Mouse (Mus musculus): ENCODE results near the gene Isg15. TPM values are rescaled to one million over a fixed set of nuclear protein-coding genes. Genes with fewer than 3 reads are reported as not detected.

Gene Isg15
- total and polyA plus RNA-seq, 3 experiments = 3.2 to 6.9 (median 4.5) TPM

DNA sequence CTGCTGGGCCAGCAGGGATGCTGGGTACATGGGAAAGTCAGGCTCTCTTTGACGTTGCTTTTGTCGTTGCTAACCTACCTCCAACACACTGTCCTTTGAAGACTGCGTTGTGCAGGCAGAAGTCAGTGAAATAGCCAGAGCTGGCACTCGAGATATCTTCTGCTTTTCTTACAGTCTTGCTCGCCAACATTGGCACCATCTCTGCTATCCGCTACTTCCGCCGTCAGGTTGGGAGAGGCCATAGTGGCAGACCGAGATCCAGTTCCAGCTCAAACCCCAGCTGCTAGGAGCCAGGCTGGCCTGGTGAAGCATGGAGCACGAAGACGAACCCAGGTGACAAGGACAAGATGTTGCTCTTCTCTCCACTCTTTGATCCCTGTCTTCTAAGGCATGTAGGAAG lies 19.3 kb upstream of the Isg15 start:
- 60% methylated on average over 11 of the region's 11 CpGs for WGBS
- H3K27ac ChIP-seq = no peak overlapping the region
- H3K9ac ChIP-seq (ENCODE audit: low read depth, low read length) = peak overlapping the region; percentile 9; the same call in 1 of the 2 replicates
- H3K4me3 ChIP-seq = peak overlapping the region; percentile 51
- H3K4me1 ChIP-seq (ENCODE audit: control insufficient read depth, insufficient read depth, low read length) = no peaks in the 10 kb centered on the region
- TF ChIP-seq EP300 (IDR thresholded peaks at IDR 0.05; ENCODE audit: insufficient read depth, low read depth, low read length) (no peak), CTCF (IDR thresholded peaks at IDR 0.05) (no peak), POLR2A (IDR thresholded peaks at IDR 0.05; ENCODE audit: insufficient read depth, low read depth, low read length) (no peak)
- H3K36me3 ChIP-seq (ENCODE audit: control insufficient read depth, insufficient read depth, low read length) = 0 out of 2 replicates have a peak, but pooled peaks cover 2% of the 10 kb centered on the region
- no peaks in the 10 kb centered on the region for H3K79me2 ChIP-seq (replicated peaks; ENCODE audit: control insufficient read depth, insufficient read depth, low read length)
- no peaks in the 10 kb centered on the region for H3K27me3 ChIP-seq (ENCODE audit: control insufficient read depth, insufficient read depth, low read length)
- no peak for DNase-seq
- intact Hi-C loops (cut with DNase I) = loop anchor here (1.0 to 5.0 kb wide), 2 partner anchors 12 to 48 kb away; no protein-coding TSS in a partner anchor

- 0 out of 2 replicates have a peak, but pooled peaks have one; percentile 21 for TF ChIP-seq POLR2A (IDR thresholded peaks at IDR 0.05; ENCODE audit: insufficient read depth, low read depth, low read length)
- TF ChIP-seq EP300 (IDR thresholded peaks at IDR 0.05; ENCODE audit: insufficient read depth, low read depth, low read length) = no peak
- peak overlapping the region; percentile 93 for H3K27ac ChIP-seq
- WGBS = 57% methylated on average over 16 of the region's 16 CpGs
- peak; percentile 38 to 57 for DNase-seq
- H3K9ac ChIP-seq (ENCODE audit: low read depth, low read length) = peak overlapping the region; percentile 55
- 0 out of 2 replicates have a peak, but pooled peaks cover 2% of the 10 kb centered on the region for H3K36me3 ChIP-seq (ENCODE audit: control insufficient read depth, insufficient read depth, low read length)
- intact Hi-C loops (cut with DNase I) = loop anchor here (5.0 kb wide), 1 partner anchor 46 kb away; no protein-coding TSS in a partner anchor
- no peaks in the 10 kb centered on the region for H3K79me2 ChIP-seq (replicated peaks; ENCODE audit: control insufficient read depth, insufficient read depth, low read length)
- H3K27me3 ChIP-seq (ENCODE audit: control insufficient read depth, insufficient read depth, low read length) = no peaks in the 10 kb centered on the region
- H3K4me3 ChIP-seq = peak overlapping the region; percentile 51
- no peaks in the 10 kb centered on the region for H3K4me1 ChIP-seq (ENCODE audit: control insufficient read depth, insufficient read depth, low read length)
Observed at GRCm38 (mm10) chr4:156217838-156218237, 17.2 kb upstream of the Isg15 start.

DNA sequence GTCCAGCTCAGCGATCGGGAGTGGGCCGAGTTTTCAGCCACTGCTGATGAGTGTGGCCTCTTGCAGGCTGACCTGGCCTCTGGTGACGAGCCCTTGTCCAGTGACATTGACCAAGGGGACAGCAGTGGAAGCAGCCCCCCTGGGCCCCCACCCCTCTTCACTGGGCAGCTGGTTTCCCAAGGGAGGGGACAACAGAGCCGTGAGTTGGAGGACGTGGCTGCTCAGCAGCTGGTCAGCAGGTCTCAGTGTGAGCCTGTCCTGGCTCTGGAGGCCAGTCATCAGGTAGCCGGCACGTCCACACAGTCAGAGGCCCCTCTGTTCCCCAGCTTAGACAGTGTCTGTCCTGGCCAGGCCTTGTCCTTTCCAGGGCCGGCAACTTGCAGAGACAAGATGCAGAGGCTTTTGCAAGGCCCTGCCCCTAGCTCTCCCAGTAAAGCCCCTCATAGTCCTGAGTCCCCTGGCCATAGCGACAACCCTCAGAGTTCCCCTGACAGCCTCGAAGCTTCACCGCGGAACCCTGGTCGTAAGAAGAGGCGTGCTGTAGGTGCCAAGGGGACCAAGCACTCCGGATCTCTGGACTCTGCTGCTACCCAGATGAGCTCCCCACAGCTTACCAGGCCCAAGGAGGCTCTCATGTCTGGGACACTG lies 16.5 kb upstream of the Isg15 start:
- H3K9ac ChIP-seq (ENCODE audit: low read depth, low read length) = peak overlapping the region; percentile 57
- H3K27ac ChIP-seq = peak overlapping the region; percentile 93
- intact Hi-C loops (cut with DNase I) = loop anchor here (5.0 kb wide), 1 partner anchor 45 kb away; no protein-coding TSS in a partner anchor
- H3K4me3 ChIP-seq = peak overlapping the region; percentile 51
- DNase-seq = peak; percentile 48 to 61
- no peaks in the 10 kb centered on the region for H3K27me3 ChIP-seq (ENCODE audit: control insufficient read depth, insufficient read depth, low read length)
- 55% methylated on average over 16 of the region's 16 CpGs for WGBS
- 0 out of 2 replicates have a peak, but pooled peaks cover 2% of the 10 kb centered on the region for H3K36me3 ChIP-seq (ENCODE audit: control insufficient read depth, insufficient read depth, low read length)
- TF ChIP-seq EP300 (IDR thresholded peaks at IDR 0.05; ENCODE audit: insufficient read depth, low read depth, low read length) (0 out of 2 replicates have a peak, but pooled peaks have one; percentile 14), POLR2A (IDR thresholded peaks at IDR 0.05; ENCODE audit: insufficient read depth, low read depth, low read length) (peak; percentile 69; the same call in 1 of the 2 replicates), CTCF (IDR thresholded peaks at IDR 0.05) (no peak)
- H3K4me1 ChIP-seq (ENCODE audit: control insufficient read depth, insufficient read depth, low read length) = no peaks in the 10 kb centered on the region
- no peaks in the 10 kb centered on the region for H3K79me2 ChIP-seq (replicated peaks; ENCODE audit: control insufficient read depth, insufficient read depth, low read length)

- TF ChIP-seq CTCF (IDR thresholded peaks at IDR 0.05) (no peak), POLR2A (IDR thresholded peaks at IDR 0.05; ENCODE audit: insufficient read depth, low read depth, low read length) (no peak)
- Histone ChIP-seq H3K4me1 (ENCODE audit: control insufficient read depth, insufficient read depth, low read length) (no peaks in the 10 kb centered on the region), H3K79me2 (replicated peaks; ENCODE audit: control insufficient read depth, insufficient read depth, low read length) (no peaks in the 10 kb centered on the region), H3K4me3 (peak overlapping the region; percentile 51), H3K36me3 (ENCODE audit: control insufficient read depth, insufficient read depth, low read length) (0 out of 2 replicates have a peak, but pooled peaks cover 2% of the 10 kb centered on the region), H3K27me3 (ENCODE audit: control insufficient read depth, insufficient read depth, low read length) (no peaks in the 10 kb centered on the region), H3K27ac (peak overlapping the region; percentile 93), H3K9ac (ENCODE audit: low read depth, low read length) (peak overlapping the region; percentile 66)
- DNase-seq = no peak
- intact Hi-C loops (cut with DNase I) = loop anchor here (5.0 kb wide), 1 partner anchor 44 kb away; no protein-coding TSS in a partner anchor
- WGBS = 54% methylated on average over 2 of the region's 2 CpGs
Observed at GRCm38 (mm10) chr4:156216196-156216595, 15.6 kb upstream of the Isg15 start.

GRCm38 (mm10) chr4:156215649-156216048 lies 15.0 kb upstream of the Isg15 start, which contains the start of gene Perm1:
Gene Perm1, plus strand, starts transcription at chr4:156215868.
- WGBS = 39% methylated on average over 4 of the region's 4 CpGs
- Histone ChIP-seq H3K27me3 (ENCODE audit: control insufficient read depth, insufficient read depth, low read length) (no peaks in the 10 kb centered on the region), H3K27ac (peak within 1 kb of the TSS; percentile 93), H3K36me3 (ENCODE audit: control insufficient read depth, insufficient read depth, low read length) (no peaks in the 10 kb centered on the region), H3K79me2 (replicated peaks; ENCODE audit: control insufficient read depth, insufficient read depth, low read length) (no peaks in the 10 kb centered on the region), H3K4me1 (ENCODE audit: control insufficient read depth, insufficient read depth, low read length) (no peaks in the 10 kb centered on the region), H3K4me3 (peak within 1 kb of the TSS; percentile 51), H3K9ac (ENCODE audit: low read depth, low read length) (peak within 1 kb of the TSS; percentile 66)
- TF ChIP-seq EP300 (IDR thresholded peaks at IDR 0.05; ENCODE audit: insufficient read depth, low read depth, low read length) = peak; percentile 91; the same call in 1 of the 2 replicates
- TF ChIP-seq CTCF (IDR thresholded peaks at IDR 0.05) = no peak
- TF ChIP-seq POLR2A (IDR thresholded peaks at IDR 0.05; ENCODE audit: insufficient read depth, low read depth, low read length) = peak; percentile 91
- peak; percentile 69 to 82 for DNase-seq
- intact Hi-C loops (cut with DNase I) = loop anchor here (5.0 kb wide), 1 partner anchor 43 kb away; no protein-coding TSS in a partner anchor

DNA sequence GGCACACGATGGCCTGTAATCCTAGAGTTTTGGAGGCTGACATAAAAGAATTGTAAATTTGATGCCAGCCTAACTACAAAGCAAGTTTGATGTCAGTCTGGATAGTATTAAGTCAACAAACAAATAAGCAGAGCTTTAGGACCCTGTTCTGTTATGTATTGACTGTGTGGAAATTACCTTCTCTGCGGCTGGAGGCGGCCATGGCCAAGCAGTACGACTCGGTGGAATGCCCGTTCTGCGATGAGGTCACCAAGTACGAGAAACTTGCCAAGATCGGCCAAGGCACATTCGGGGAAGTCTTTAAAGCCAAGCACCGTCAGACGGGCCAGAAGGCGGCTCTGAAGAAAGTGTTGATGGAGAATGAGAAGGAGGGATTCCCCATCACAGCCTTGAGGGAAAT lies 12.5 kb upstream of the Isg15 start:
- Histone ChIP-seq H3K27ac (no peak overlapping the region), H3K36me3 (ENCODE audit: control insufficient read depth, insufficient read depth, low read length) (no peaks in the 10 kb centered on the region), H3K9ac (ENCODE audit: low read depth, low read length) (no peak overlapping the region), H3K27me3 (ENCODE audit: control insufficient read depth, insufficient read depth, low read length) (no peaks in the 10 kb centered on the region), H3K4me3 (no peak overlapping the region), H3K4me1 (ENCODE audit: control insufficient read depth, insufficient read depth, low read length) (no peaks in the 10 kb centered on the region), H3K79me2 (replicated peaks; ENCODE audit: control insufficient read depth, insufficient read depth, low read length) (no peaks in the 10 kb centered on the region)
- intact Hi-C loops (cut with DNase I) = no loop called here
- 90% methylated on average over 13 of the region's 13 CpGs for WGBS
- no peak for DNase-seq
- TF ChIP-seq POLR2A (IDR thresholded peaks at IDR 0.05; ENCODE audit: insufficient read depth, low read depth, low read length) (no peak), EP300 (IDR thresholded peaks at IDR 0.05; ENCODE audit: insufficient read depth, low read depth, low read length) (no peak), CTCF (IDR thresholded peaks at IDR 0.05) (no peak)
